Mouse (Mus musculus): ENCODE results near the gene Pam.

GRCm38 (mm10) chr1:97827566-97827965 is 267.9 kb downstream of the Pam start:
- no peak for TF ChIP-seq CTCF (IDR thresholded peaks at IDR 0.05; ENCODE audit: borderline replicate concordance, control insufficient read depth, extremely low read depth, insufficient read depth, low read length, poor library complexity)
- no peak for TF ChIP-seq POLR2A (IDR thresholded peaks at IDR 0.05; ENCODE audit: control insufficient read depth, extremely low read depth, insufficient read depth, low read length, poor library complexity)

Data from thymus, adult 2 months (tissue).